Mouse (Mus musculus) embryonic facial prominence, embryonic 10.5 days (tissue): ENCODE data around the gene Snapc2. TPM values are rescaled to one million over a fixed set of nuclear protein-coding genes. Genes with fewer than 3 reads are reported as not detected.

ENCODE experiments used
- DNase-seq: peaks from one replicate; pipeline ENCODE4 v3.0.0-alpha.2; 2017; ENCODE audit warnings: low spot score
- H3K27ac ChIP-seq: fragments of 300-500 bp; sonication (generic); replicated peaks from 2 replicates; pipeline ENCODE4 v1.5.1; 2016; ENCODE audit warnings: mild to moderate bottlenecking
- H3K27me3 ChIP-seq: fragments of 300-500 bp; sonication (generic); replicated peaks from 2 replicates; pipeline ENCODE4 v1.6.1; 2016; ENCODE audit warnings: low read depth, mild to moderate bottlenecking; ENCODE audit not compliant: poor library complexity, severe bottlenecking
- H3K36me3 ChIP-seq: fragments of 300-500 bp; sonication (generic); replicated peaks from 2 replicates; pipeline ENCODE4 v1.6.1; 2016; ENCODE audit warnings: mild to moderate bottlenecking, moderate library complexity
- H3K4me1 ChIP-seq: fragments of 300-500 bp; sonication (generic); 2 replicates; pipeline ENCODE4 v1.6.1; 2016
- H3K4me3 ChIP-seq: fragments of 300-500 bp; sonication (generic); 2 replicates; pipeline ENCODE4 v1.5.1; 2016; ENCODE audit warnings: mild to moderate bottlenecking, moderate library complexity
- H3K9me3 ChIP-seq: fragments of 300-500 bp; sonication (generic); 2 replicates; pipeline ENCODE4 v1.6.1; 2016; ENCODE audit warnings: mild to moderate bottlenecking
- WGBS: fragments of 180-500 bp; shearing (Covaris S2); methylation state at CpG from one replicate; pipeline ENCODE4 v1.1.7; 2016; 5-methylcytosine and 5-hydroxymethylcytosine counted together
- polyA plus RNA-seq: library from polyadenylated mRNA; unstranded; fragments of >200 nt; fragmentation: Nextera tagmentation; extraction: Ambion mirVana; gene quantifications from 2 replicates; pipeline ENCODE4 v1.2.1, GENCODE M21; 2016

Snapc2 gene
- polyA plus RNA-seq, 1 experiment from 2014 or later = 62.3 TPM

DNA sequence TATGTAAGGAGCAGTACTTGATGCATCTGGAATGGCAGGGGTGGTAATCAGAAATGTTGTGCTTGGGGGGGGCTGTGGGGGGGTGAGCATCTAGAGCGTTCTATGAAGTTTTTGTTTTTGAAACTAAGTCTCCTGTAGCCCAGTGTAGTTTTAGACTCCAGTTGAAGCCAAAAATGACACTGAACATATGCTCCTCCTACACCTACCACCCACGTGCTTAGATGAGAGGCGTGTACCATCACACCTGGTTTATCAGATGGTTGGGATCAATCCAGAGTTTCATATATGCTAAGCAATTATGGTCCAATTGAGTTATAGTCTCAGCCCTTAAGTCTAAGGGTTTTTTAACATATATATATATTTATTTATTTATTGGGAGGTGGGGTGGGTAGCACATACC is 33.3 kb upstream of the Snapc2 start:
- no peak for DNase-seq
- peaks cover 26% of the 10 kb centered on the region for H3K4me1 ChIP-seq
- peaks cover 53% of the 10 kb centered on the region for H3K27me3 ChIP-seq
- H3K9me3 ChIP-seq = no peaks in the 10 kb centered on the region
- no peak overlapping the region for H3K4me3 ChIP-seq
- 86% methylated on average over 3 of the region's 3 CpGs for WGBS
- no peak overlapping the region for H3K27ac ChIP-seq
- H3K36me3 ChIP-seq = no peaks in the 10 kb centered on the region

DNA sequence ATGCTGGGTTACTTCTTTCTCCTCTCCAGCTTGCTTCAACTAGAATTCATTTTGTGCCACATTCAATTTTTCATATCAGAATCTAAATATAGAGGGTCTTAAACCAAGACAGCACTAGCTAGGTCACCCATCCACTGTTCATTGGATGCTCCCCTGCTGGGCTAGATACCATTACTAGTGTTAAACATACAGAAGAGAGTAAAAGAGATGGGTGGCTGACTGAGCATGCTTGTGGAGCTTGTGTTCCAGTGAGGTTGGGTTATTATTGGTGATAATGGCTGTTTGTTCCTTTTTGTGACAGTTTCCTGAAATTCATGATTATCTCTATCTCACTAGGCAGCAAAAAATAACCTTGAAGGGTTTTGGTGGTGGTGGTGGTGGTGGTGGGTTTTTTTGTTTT is 30.8 kb upstream of the Snapc2 start:
- Histone ChIP-seq H3K9me3 (no peaks in the 10 kb centered on the region), H3K36me3 (no peaks in the 10 kb centered on the region), H3K4me3 (no peak overlapping the region), H3K27me3 (peaks cover 51% of the 10 kb centered on the region), H3K4me1 (peaks cover 11% of the 10 kb centered on the region), H3K27ac (no peak overlapping the region)
- no peak for DNase-seq

- 17% methylated on average over 4 of the region's 4 CpGs for WGBS
- no peaks in the 10 kb centered on the region for H3K9me3 ChIP-seq
- H3K4me1 ChIP-seq = peaks cover 6% of the 10 kb centered on the region
- no peak for DNase-seq
- peaks cover 59% of the 10 kb centered on the region for H3K27me3 ChIP-seq
- peak overlapping the region; percentile 49 for H3K4me3 ChIP-seq
- H3K36me3 ChIP-seq = no peaks in the 10 kb centered on the region
- no peak overlapping the region for H3K27ac ChIP-seq
Observed at GRCm38 (mm10) chr8:4226323-4226722, 26.6 kb upstream of the Snapc2 start.

DNA sequence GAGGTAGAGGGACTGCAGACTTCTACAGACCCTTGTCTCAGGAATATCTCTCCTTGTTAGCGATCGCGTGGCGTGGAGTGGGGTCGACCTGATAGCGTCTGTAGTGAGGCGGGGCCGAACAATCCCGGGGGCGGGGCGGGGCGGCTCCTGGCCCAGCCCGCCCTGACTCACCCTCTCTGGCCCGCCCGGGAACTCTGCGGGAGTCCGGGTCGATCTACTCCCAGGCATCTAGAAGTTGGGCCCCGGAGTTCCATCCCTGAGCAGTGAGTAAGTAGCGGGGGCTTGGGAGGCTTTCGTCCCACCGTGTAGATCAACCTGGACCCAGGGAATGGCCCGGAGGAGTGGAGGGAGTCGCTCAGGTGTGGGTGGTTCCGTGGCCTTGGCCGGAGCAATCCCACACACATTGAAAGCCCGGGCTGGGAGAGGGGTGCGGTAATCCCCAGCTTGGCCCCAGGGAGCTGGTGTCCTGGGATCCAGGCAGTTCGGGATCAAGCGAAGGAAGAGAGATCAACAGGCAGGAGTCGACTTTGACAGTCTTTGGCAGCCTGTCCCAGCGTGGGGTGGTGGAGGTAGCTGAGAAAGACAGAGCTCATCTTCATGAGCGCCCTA is 26.0 kb upstream of the Snapc2 start, which contains the start of gene Lrrc8e:
Gene Lrrc8e, plus strand, starts transcription at position 89 of the 609 bp plus-strand sequence.
- Histone ChIP-seq H3K27ac (no peak within 1 kb of the TSS), H3K4me3 (peak within 1 kb of the TSS; percentile 49), H3K36me3 (no peaks in the 10 kb centered on the region), H3K9me3 (no peaks in the 10 kb centered on the region), H3K4me1 (peaks cover 6% of the 10 kb centered on the region), H3K27me3 (peaks cover 59% of the 10 kb centered on the region)
- 3% methylated on average over 33 of the region's 33 CpGs for WGBS
- peak; percentile 19 for DNase-seq

GRCm38 (mm10) chr8:4227919-4228318 is 25.0 kb upstream of the Snapc2 start:
- peaks cover 59% of the 10 kb centered on the region for H3K27me3 ChIP-seq
- H3K27ac ChIP-seq = no peak overlapping the region
- no peaks in the 10 kb centered on the region for H3K9me3 ChIP-seq

DNA sequence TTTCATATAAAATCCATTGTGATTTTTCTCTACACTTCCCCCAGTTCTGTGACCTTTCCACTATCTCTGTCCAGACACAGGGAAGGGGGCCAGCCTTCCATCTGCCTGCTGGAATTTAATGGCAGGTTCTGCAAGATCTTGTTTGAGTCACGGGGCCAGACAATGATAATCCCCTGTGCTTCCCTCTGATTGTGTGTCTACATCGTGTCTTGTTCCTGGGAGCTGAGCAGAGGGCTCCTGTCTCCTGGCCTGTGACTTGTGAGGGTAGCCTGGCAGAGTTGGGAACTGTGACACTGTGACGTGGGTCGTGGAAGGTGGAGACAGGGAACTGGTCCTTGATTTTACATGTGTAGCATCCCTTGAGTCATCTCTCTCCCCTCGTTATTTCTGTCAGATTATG is 23.1 kb upstream of the Snapc2 start:
- Histone ChIP-seq H3K9me3 (no peaks in the 10 kb centered on the region), H3K4me3 (no peak overlapping the region), H3K27ac (no peak overlapping the region), H3K4me1 (peaks cover 6% of the 10 kb centered on the region), H3K27me3 (peaks cover 50% of the 10 kb centered on the region), H3K36me3 (no peaks in the 10 kb centered on the region)
- no peak for DNase-seq
- WGBS = 75% methylated on average over 5 of the region's 5 CpGs

More at GRCm38 (mm10) chr8:4227919-4228318, 25.0 kb upstream of the Snapc2 start:
- no peaks in the 10 kb centered on the region for H3K36me3 ChIP-seq
- H3K4me3 ChIP-seq = no peak overlapping the region
- WGBS = 90% methylated on average over 4 of the region's 4 CpGs
- peaks cover 6% of the 10 kb centered on the region for H3K4me1 ChIP-seq
- no peak for DNase-seq

GRCm38 (mm10) chr8:4230612-4231351 is 22.1 kb upstream of the Snapc2 start:
- H3K4me3 ChIP-seq = no peak overlapping the region
- no peak for DNase-seq
- no peaks in the 10 kb centered on the region for H3K9me3 ChIP-seq
- peaks cover 49% of the 10 kb centered on the region for H3K27me3 ChIP-seq
- H3K27ac ChIP-seq = no peak overlapping the region
- H3K36me3 ChIP-seq = no peaks in the 10 kb centered on the region
- peaks cover 6% of the 10 kb centered on the region for H3K4me1 ChIP-seq
- 59% methylated on average over 10 of the region's 10 CpGs for WGBS

- peaks cover 29% of the 10 kb centered on the region for H3K36me3 ChIP-seq
- peaks cover 23% of the 10 kb centered on the region for H3K4me1 ChIP-seq
- WGBS = 22% methylated on average over 15 of the region's 15 CpGs
- no peaks in the 10 kb centered on the region for H3K9me3 ChIP-seq
- H3K27ac ChIP-seq = peak overlapping the region; percentile 97
- no peak for DNase-seq
- H3K4me3 ChIP-seq = peak overlapping the region; percentile 82
- H3K27me3 ChIP-seq = peaks cover 14% of the 10 kb centered on the region; the same call in 1 of the 2 replicates
Observed at GRCm38 (mm10) chr8:4237814-4238433, 15.0 kb upstream of the Snapc2 start.

- under 1% methylated on average over 71 of the region's 71 CpGs for WGBS
- no peaks in the 10 kb centered on the region for H3K9me3 ChIP-seq
- peaks cover 36% of the 10 kb centered on the region for H3K36me3 ChIP-seq
- peak within 1 kb of the TSS; percentile 97 for H3K27ac ChIP-seq
- H3K4me3 ChIP-seq = peak within 1 kb of the TSS; percentile 82
- H3K4me1 ChIP-seq = peaks cover 23% of the 10 kb centered on the region
- H3K27me3 ChIP-seq = peaks cover 14% of the 10 kb centered on the region; the same call in 1 of the 2 replicates
- DNase-seq = peak; percentile 100
Observed at GRCm38 (mm10) chr8:4238434-4239192, 14.3 kb upstream of the Snapc2 start, which contains the start of the genes Map2k7 and Gm49320. Gene Map2k7, plus strand, starts transcription at chr8:4238740. Gene Gm49320, plus strand, starts transcription at chr8:4238865.

DNA sequence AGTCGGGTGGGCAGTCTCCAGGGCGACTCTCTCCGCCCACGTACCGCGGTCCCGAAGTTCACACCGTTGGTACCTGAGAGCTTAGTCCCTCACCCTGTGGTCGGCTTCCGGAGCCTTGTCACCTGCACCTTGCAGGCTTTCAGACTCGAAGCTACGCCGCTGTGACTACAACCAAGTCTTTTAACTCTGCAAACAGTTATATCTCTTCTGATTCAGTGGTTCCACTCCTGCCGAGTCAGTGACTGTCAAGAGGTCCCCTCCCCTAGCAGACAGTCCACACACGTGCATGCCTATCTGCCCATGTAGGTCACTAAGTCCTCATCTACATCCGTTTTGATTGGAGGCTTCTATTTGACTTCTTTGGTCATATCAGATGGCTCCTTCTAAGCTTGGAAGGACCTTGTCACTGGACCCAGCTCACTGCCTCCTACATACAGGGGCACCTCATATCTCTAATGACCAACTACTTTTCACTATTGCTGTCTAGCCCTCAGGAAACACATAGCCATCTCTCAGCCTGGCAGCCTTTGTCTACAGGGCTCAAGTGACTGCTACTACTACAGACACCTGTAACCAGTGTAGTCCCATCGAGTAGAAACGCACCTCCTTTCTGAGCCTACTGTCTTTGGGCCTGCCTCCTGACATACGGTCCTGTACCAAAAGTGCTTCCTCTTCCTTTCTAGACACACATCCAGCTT is 13.5 kb upstream of the Snapc2 start:
- DNase-seq = no peak
- 15% methylated on average over 19 of the region's 19 CpGs for WGBS
- Histone ChIP-seq H3K27me3 (peaks cover 14% of the 10 kb centered on the region; the same call in 1 of the 2 replicates), H3K27ac (peak overlapping the region; percentile 97), H3K9me3 (no peaks in the 10 kb centered on the region), H3K36me3 (peaks cover 43% of the 10 kb centered on the region), H3K4me1 (peaks cover 23% of the 10 kb centered on the region), H3K4me3 (peak overlapping the region; percentile 82)

DNA sequence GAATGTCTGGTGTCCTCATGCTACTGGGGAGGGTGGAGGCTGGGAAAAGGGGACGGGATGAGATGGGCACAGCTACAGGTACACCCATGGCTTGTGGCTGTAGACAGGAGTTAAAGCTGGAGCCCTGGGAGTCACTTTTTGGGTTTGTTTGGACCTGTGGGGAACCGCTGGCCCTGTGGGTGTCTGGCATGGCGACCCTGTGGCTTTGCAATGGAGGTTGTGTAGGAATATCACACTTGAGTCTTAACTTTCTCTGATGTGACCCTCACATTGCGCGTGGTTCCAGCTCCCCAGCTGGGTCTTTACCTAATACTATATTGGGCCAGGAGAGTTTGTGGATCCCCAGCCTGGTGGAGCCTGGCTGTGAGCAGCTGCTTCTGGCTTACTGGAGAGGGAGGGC is 7.8 kb upstream of the Snapc2 start:
- Histone ChIP-seq H3K4me1 (peaks cover 25% of the 10 kb centered on the region), H3K4me3 (no peak overlapping the region), H3K27me3 (peaks cover 24% of the 10 kb centered on the region), H3K27ac (no peak overlapping the region), H3K9me3 (no peaks in the 10 kb centered on the region), H3K36me3 (peaks cover 96% of the 10 kb centered on the region)
- DNase-seq = no peak
- 95% methylated on average over 5 of the region's 5 CpGs for WGBS

GRCm38 (mm10) chr8:4245737-4246136 is 7.1 kb upstream of the Snapc2 start:
- Histone ChIP-seq H3K4me3 (no peak overlapping the region), H3K9me3 (no peaks in the 10 kb centered on the region), H3K27ac (no peak overlapping the region), H3K36me3 (peaks cover 90% of the 10 kb centered on the region), H3K4me1 (peaks cover 25% of the 10 kb centered on the region), H3K27me3 (peaks cover 27% of the 10 kb centered on the region)
- DNase-seq = no peak
- 93% methylated on average over 13 of the region's 13 CpGs for WGBS
